Mouse (Mus musculus) intestine, embryonic 15.5 days (tissue): ENCODE measurements around the gene Kctd11. TPM values are rescaled to one million over a fixed set of nuclear protein-coding genes. Genes with fewer than 3 reads are reported as not detected.

ENCODE experiments used
- ATAC-seq: fragments of 200-750 bp; cut with Nextera tagmentation; 2 replicates; pipeline ENCODE4 v1.8.0; 2017; ENCODE audit warnings: moderate TSS enrichment, moderate library complexity
- H3K27ac ChIP-seq: fragments of 300-500 bp; sonication (generic); 2 replicates; pipeline ENCODE4 v1.5.1; 2015; ENCODE audit warnings: mild to moderate bottlenecking, inconsistent platforms
- H3K27me3 ChIP-seq: fragments of 300-500 bp; sonication (generic); replicated peaks from 2 replicates; pipeline ENCODE4 v1.6.1; 2015; ENCODE audit warnings: inconsistent platforms
- H3K36me3 ChIP-seq: fragments of 300-500 bp; sonication (generic); 2 replicates; pipeline ENCODE4 v1.6.1; 2015; ENCODE audit warnings: inconsistent platforms
- H3K4me1 ChIP-seq: fragments of 300-500 bp; sonication (generic); replicated peaks from 2 replicates; pipeline ENCODE4 v1.6.1; 2015; ENCODE audit warnings: inconsistent platforms
- H3K4me2 ChIP-seq: fragments of 300-500 bp; sonication (generic); replicated peaks from 2 replicates; pipeline ENCODE4 v1.6.1; 2015; ENCODE audit warnings: mild to moderate bottlenecking, inconsistent platforms
- H3K4me3 ChIP-seq: fragments of 300-500 bp; sonication (generic); replicated peaks from 2 replicates; pipeline ENCODE4 v1.5.1; 2015; ENCODE audit warnings: inconsistent platforms
- H3K9ac ChIP-seq: fragments of 300-500 bp; sonication (generic); 2 replicates; pipeline ENCODE4 v1.6.1; 2015; ENCODE audit warnings: inconsistent platforms
- H3K9me3 ChIP-seq: fragments of 300-500 bp; sonication (generic); 2 replicates; pipeline ENCODE4 v1.6.1; 2016; ENCODE audit warnings: inconsistent platforms
- WGBS: fragments of 180-500 bp; shearing (Covaris S2); methylation state at CpG from one replicate; pipeline ENCODE4 v1.1.7; 2015; 5-methylcytosine and 5-hydroxymethylcytosine counted together
- polyA plus RNA-seq: library from polyadenylated mRNA; unstranded; fragments of >200 nt; fragmentation: Nextera tagmentation; extraction: Ambion mirVana; gene quantifications from 2 replicates; pipeline ENCODE4 v1.2.1, GENCODE M21; 2015

Gene Kctd11
- polyA plus RNA-seq, 1 experiment from 2014 or later: 5.2 TPM

DNA sequence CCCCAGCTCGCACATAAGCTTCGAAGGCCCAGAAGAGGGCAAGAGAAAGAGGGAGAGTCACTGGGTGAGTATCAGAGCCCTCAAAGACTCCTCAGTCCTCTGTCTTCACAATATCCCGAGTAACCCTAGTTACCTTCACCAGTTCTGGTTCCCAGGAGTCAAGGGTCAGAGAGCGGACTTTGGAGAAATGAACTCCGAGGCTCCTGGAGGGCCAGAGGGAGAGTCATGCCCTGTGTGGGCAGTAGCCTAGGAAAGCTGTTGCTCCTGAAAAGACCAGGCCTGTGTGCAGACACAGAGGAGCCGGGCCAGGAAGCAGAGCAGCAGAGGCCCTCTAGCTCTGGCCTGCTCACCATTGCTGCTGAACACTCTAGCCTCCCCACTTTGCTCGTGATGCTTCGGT is 3.5 kb upstream of the Kctd11 start:
- Histone ChIP-seq H3K9me3 (no peaks in the 10 kb centered on the region), H3K4me2 (no peak overlapping the region), H3K4me3 (no peak overlapping the region), H3K27me3 (no peaks in the 10 kb centered on the region), H3K4me1 (peaks cover 17% of the 10 kb centered on the region), H3K36me3 (no peaks in the 10 kb centered on the region), H3K9ac (no peak overlapping the region), H3K27ac (0 out of 2 replicates have a peak overlapping the region, but pooled peaks have one; percentile 3)
- no peak for ATAC-seq
- 76% methylated on average over 8 of the region's 8 CpGs for WGBS

GRCm38 (mm10) chr11:69884240-69884639 is 3.0 kb upstream of the Kctd11 start:
- H3K4me3 ChIP-seq: no peak overlapping the region
- no peaks in the 10 kb centered on the region for H3K9me3 ChIP-seq
- no peak for ATAC-seq
- H3K4me2 ChIP-seq: no peak overlapping the region
- peaks cover 21% of the 10 kb centered on the region for H3K4me1 ChIP-seq
- WGBS: 64% methylated on average over 9 of the region's 9 CpGs
- H3K9ac ChIP-seq: no peak overlapping the region
- no peaks in the 10 kb centered on the region for H3K36me3 ChIP-seq
- no peak overlapping the region for H3K27ac ChIP-seq
- H3K27me3 ChIP-seq: no peaks in the 10 kb centered on the region

GRCm38 (mm10) chr11:69883527-69884151 is 2.4 kb upstream of the Kctd11 start:
- Histone ChIP-seq H3K4me1 (peaks cover 27% of the 10 kb centered on the region), H3K9ac (no peak overlapping the region), H3K4me3 (no peak overlapping the region), H3K36me3 (no peaks in the 10 kb centered on the region), H3K4me2 (no peak overlapping the region), H3K27me3 (no peaks in the 10 kb centered on the region), H3K9me3 (no peaks in the 10 kb centered on the region), H3K27ac (no peak overlapping the region)
- ATAC-seq: no peak
- 79% methylated on average over 8 of the region's 8 CpGs for WGBS

- Histone ChIP-seq H3K27ac (no peak overlapping the region), H3K9me3 (no peaks in the 10 kb centered on the region), H3K9ac (no peak overlapping the region), H3K4me3 (no peak overlapping the region), H3K4me1 (peaks cover 28% of the 10 kb centered on the region), H3K27me3 (no peaks in the 10 kb centered on the region), H3K4me2 (no peak overlapping the region), H3K36me3 (no peaks in the 10 kb centered on the region)
- ATAC-seq: no peak
- WGBS: 64% methylated on average over 4 of the region's 4 CpGs
Observed at GRCm38 (mm10) chr11:69883066-69883465, 1.9 kb upstream of the Kctd11 start.

- 62% methylated on average over 21 of the region's 21 CpGs for WGBS
- Histone ChIP-seq H3K9me3 (no peaks in the 10 kb centered on the region), H3K4me2 (peak overlapping the region; percentile 88), H3K36me3 (no peaks in the 10 kb centered on the region), H3K9ac (peak overlapping the region; percentile 61), H3K4me3 (peak overlapping the region; percentile 53), H3K27me3 (no peaks in the 10 kb centered on the region), H3K27ac (peak overlapping the region; percentile 93), H3K4me1 (peaks cover 31% of the 10 kb centered on the region)
- ATAC-seq: no peak
Observed at GRCm38 (mm10) chr11:69881787-69882670, 823 bp upstream of the Kctd11 start.

DNA sequence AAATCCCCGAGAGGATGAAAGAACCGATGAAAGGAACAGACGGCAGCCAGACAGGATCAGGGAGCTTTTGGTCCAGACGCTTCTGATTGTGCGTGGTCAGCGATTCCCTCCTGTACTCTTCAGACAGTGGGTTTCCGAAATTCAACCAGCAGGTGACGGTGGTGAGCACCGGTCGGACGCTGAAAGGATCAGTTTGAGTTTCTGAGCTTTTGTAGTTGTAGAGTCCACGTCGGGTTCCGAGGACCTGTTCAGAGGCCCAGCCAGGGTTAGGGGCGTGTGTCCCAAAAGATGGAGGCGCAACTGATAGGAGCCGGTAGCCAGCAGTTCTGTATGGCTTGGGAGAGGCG is 727 bp downstream of the Kctd11 start:
- under 1% methylated on average over 18 of the region's 18 CpGs for WGBS

GRCm38 (mm10) chr11:69879711-69880110 is 1.5 kb downstream of the Kctd11 start:
- Histone ChIP-seq H3K27me3 (no peaks in the 10 kb centered on the region), H3K4me2 (peak overlapping the region; percentile 88), H3K9ac (peak overlapping the region; percentile 61), H3K4me3 (peak overlapping the region; percentile 53), H3K4me1 (peaks cover 33% of the 10 kb centered on the region), H3K36me3 (no peaks in the 10 kb centered on the region), H3K27ac (no peak overlapping the region), H3K9me3 (no peaks in the 10 kb centered on the region)
- WGBS: 45% methylated on average over 15 of the region's 15 CpGs
- no peak for ATAC-seq

More for the DNA sequence above, 727 bp downstream of the Kctd11 start:
- H3K4me3 ChIP-seq: peak overlapping the region; percentile 53
- H3K36me3 ChIP-seq: no peaks in the 10 kb centered on the region
- H3K9me3 ChIP-seq: no peaks in the 10 kb centered on the region
- no peaks in the 10 kb centered on the region for H3K27me3 ChIP-seq
- H3K27ac ChIP-seq: peak overlapping the region; percentile 93
- ATAC-seq: peak; percentile 60
- peak overlapping the region; percentile 61 for H3K9ac ChIP-seq
- H3K4me2 ChIP-seq: peak overlapping the region; percentile 88
- peaks cover 33% of the 10 kb centered on the region for H3K4me1 ChIP-seq

DNA sequence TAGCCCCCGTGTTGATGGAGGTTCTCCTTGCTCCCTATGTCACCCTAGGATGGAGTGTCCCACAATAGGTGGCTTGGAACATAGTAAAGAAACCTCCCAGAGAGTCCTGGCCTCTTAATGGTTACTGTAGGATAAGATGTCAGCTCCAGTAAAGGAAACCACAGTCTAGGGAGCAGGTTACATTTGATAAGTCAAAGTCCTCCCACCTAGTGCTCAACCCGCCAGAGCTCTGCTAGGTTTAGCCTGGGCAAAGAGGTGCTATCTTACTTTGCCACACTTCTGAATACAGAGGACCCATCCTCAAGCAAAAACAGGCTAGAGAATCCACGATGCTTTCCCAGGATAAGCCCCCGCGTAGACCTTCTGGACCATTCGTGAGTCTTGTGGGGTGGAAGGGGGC is 2.3 kb downstream of the Kctd11 start:
- Histone ChIP-seq H3K4me3 (peak overlapping the region; percentile 53), H3K36me3 (no peaks in the 10 kb centered on the region), H3K4me2 (peak overlapping the region; percentile 88), H3K27me3 (no peaks in the 10 kb centered on the region), H3K9ac (peak overlapping the region; percentile 1; the same call in 1 of the 2 replicates), H3K9me3 (no peaks in the 10 kb centered on the region), H3K27ac (0 out of 2 replicates have a peak overlapping the region, but pooled peaks have one; percentile 40), H3K4me1 (peaks cover 27% of the 10 kb centered on the region)
- WGBS: 88% methylated on average over 6 of the region's 6 CpGs
- no peak for ATAC-seq

DNA sequence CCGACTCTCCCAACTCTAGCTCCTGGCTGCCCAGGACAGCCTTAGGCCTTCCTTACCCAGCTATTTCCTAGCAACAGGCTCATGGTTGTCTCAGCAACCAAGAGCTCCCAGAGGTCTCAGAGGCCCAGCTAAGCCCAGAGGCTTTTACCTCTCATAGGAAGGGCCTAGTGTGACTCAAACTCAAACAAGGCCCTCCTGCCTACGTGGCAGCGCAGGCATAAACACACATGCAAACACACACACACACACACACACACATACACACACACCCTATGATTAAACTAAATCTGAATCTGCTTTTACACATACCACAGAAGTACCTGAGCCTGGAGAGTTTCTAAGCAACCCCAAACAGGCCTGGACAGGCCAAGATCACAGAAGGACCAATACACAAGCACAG is 2.8 kb downstream of the Kctd11 start:
- no peaks in the 10 kb centered on the region for H3K27me3 ChIP-seq
- no peaks in the 10 kb centered on the region for H3K36me3 ChIP-seq
- 75% methylated on average over 3 of the region's 3 CpGs for WGBS
- no peak for ATAC-seq
- H3K4me2 ChIP-seq: peak overlapping the region; percentile 88; the same call in 1 of the 2 replicates
- H3K9me3 ChIP-seq: no peaks in the 10 kb centered on the region
- no peak overlapping the region for H3K4me3 ChIP-seq
- H3K9ac ChIP-seq: 0 out of 2 replicates have a peak overlapping the region, but pooled peaks have one; percentile 1
- H3K27ac ChIP-seq: no peak overlapping the region
- H3K4me1 ChIP-seq: peaks cover 27% of the 10 kb centered on the region

DNA sequence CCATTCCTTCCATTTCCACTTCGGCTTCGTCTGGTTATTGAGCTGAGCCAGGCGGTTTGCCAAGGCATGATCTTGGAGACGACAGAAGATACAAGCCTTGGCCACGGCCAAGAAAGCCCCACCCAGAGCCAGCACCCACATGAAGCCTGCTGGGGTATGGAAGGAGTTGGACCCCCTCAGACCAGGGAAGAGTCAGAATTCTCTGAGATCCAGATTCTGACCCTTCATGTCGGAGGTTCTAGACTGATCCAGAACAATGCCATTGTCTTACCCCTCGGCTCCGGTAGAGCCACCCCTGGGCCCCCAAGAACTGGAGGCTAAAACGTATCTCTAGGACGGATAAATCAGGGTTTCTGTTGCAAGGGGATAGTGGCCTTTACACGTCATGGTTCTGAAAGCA is 3.3 kb downstream of the Kctd11 start, which contains the start of gene Tmem95:
Gene Tmem95, minus strand, starts transcription at position 141 of the 400 bp plus-strand sequence.
- no peak for ATAC-seq
- H3K27ac ChIP-seq: 0 out of 2 replicates have a peak within 1 kb of the TSS, but pooled peaks have one; percentile 32
- 0 out of 2 replicates have a peak within 1 kb of the TSS, but pooled peaks have one; percentile 1 for H3K9ac ChIP-seq
- no peak within 1 kb of the TSS; the same call in 1 of the 2 replicates for H3K4me3 ChIP-seq
- H3K9me3 ChIP-seq: no peaks in the 10 kb centered on the region
- H3K36me3 ChIP-seq: no peaks in the 10 kb centered on the region
- no peaks in the 10 kb centered on the region for H3K27me3 ChIP-seq
- 86% methylated on average over 11 of the region's 11 CpGs for WGBS
- peaks cover 27% of the 10 kb centered on the region for H3K4me1 ChIP-seq
- H3K4me2 ChIP-seq: peak within 1 kb of the TSS; percentile 88

GRCm38 (mm10) chr11:69876867-69877266 is 4.3 kb downstream of the Kctd11 start:
- peak; percentile 24 for ATAC-seq
- Histone ChIP-seq H3K36me3 (no peaks in the 10 kb centered on the region), H3K27me3 (no peaks in the 10 kb centered on the region), H3K4me2 (peak overlapping the region; percentile 34), H3K4me1 (peaks cover 27% of the 10 kb centered on the region), H3K27ac (peak overlapping the region; percentile 32; the same call in 1 of the 2 replicates), H3K9me3 (no peaks in the 10 kb centered on the region), H3K4me3 (no peak overlapping the region; the same call in 1 of the 2 replicates), H3K9ac (no peak overlapping the region)
- WGBS: 8% methylated on average over 12 of the region's 12 CpGs

DNA sequence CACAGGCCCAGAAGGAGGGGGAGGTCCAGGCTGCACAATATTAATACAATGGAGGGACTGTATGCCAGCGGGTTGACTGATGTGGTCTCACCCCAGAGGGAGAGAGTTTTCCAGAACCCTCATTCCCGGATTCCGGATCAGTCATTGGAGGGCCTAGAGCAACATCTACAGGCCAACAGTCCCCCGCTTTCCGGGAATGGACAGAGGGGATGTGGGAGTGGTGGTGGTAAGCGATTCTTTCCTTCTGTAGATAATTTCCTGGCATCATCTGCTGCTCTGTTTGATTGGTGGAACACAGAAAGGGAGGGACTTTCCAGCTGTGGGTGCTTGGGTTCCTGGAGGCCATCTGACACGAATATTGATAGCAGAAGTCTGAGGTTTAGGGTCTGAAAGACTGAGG is 5.0 kb downstream of the Kctd11 start:
- no peak overlapping the region; the same call in 1 of the 2 replicates for H3K4me2 ChIP-seq
- H3K4me3 ChIP-seq: no peak overlapping the region
- H3K36me3 ChIP-seq: no peaks in the 10 kb centered on the region
- H3K4me1 ChIP-seq: peaks cover 22% of the 10 kb centered on the region
- H3K9ac ChIP-seq: no peak overlapping the region
- 43% methylated on average over 7 of the region's 7 CpGs for WGBS
- H3K27ac ChIP-seq: 0 out of 2 replicates have a peak overlapping the region, but pooled peaks have one; percentile 32
- H3K27me3 ChIP-seq: no peaks in the 10 kb centered on the region
- H3K9me3 ChIP-seq: no peaks in the 10 kb centered on the region
- no peak for ATAC-seq
